Mouse (Mus musculus): ENCODE measurements around the gene Rbm5. TPM values are rescaled to one million over a fixed set of nuclear protein-coding genes. Genes with fewer than 3 reads are reported as not detected.

Rbm5 gene
- polyA plus RNA-seq, 1 experiment from 2014 or later: 187 TPM

DNA sequence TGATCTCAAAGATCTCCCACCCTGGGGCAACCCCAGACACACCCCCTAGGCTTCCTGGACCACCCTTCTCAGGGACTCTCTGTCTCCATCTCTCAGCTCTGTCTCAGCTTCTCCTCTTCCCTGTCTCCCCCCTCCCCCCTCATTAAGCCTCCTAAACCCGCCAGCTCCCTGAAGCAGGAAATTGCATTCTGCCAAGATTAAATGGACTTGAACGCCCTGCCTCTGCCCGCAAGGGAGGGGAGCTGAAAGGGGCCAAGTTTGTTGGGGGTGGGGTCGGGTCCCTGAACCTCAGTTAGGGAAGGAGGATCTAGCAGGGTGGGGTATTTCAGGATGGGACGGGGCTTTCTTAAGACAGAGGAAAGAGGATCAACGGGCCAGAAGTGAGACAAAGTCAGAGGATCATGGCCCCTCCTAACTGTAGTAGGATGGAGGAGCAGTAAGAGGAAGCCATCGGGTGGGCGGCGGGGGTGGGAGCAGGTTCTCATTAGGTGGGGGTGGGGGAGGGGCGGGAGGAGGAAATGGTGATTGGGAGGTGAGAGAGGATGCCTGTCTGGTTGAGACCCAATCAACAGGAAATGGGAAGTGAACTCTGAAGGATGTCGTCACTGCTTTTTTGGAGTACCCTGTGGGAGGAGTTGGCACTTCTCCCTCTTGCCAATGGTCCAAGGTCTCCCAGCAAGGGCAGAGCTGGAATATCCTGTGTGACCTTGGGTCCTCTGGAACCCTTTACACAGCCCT is 46.8 kb downstream of the Rbm5 start:
- no peaks in the 10 kb centered on the region for H3K9me3 ChIP-seq (replicated peaks; ENCODE audit: control insufficient read depth, low read length)
- H3K4me3 ChIP-seq (replicated peaks; ENCODE audit: low read length): peak overlapping the region; percentile 11; the same call in 1 of the 2 replicates
- H3K4me2 ChIP-seq (ENCODE audit: low read depth, low read length): peak overlapping the region; percentile 53
- 2% methylated on average over 11 of the region's 11 CpGs for WGBS
- H3K4me1 ChIP-seq (ENCODE audit: control insufficient read depth, insufficient read depth, low read length): peaks cover 45% of the 10 kb centered on the region
- peak overlapping the region; percentile 62 for H3K9ac ChIP-seq (ENCODE audit: low read length)
- H3K27me3 ChIP-seq (ENCODE audit: control insufficient read depth, insufficient read depth, low read length): no peaks in the 10 kb centered on the region
- ATAC-seq (ENCODE audit: insufficient read depth, low FRiP score): peak; percentile 41
- peak overlapping the region; percentile 84 for H3K27ac ChIP-seq (ENCODE audit: low read length)
- H3K36me3 ChIP-seq (ENCODE audit: control insufficient read depth, insufficient read depth, low read length): no peaks in the 10 kb centered on the region

DNA sequence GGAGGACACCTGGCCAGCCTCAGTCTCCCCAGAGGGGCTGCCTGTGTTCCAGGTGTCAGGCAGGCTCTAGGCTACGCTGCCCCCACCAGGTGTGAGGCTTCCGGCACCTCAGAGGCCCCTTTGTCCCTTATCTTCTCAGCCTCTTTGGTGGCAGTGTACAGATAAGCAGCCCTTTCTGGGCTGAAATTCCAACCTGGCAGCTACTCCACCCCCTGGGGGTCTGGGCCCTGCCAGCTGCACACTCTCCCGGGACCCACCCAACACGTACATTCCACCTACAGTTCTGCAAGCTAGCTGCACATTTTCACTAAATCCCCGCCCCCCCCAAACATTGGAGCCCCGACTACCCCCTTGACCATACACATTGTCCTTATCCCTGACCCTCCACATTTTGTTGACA is 47.5 kb downstream of the Rbm5 start:
- H3K4me2 ChIP-seq (ENCODE audit: low read depth, low read length): peak overlapping the region; percentile 53; the same call in 1 of the 2 replicates
- peaks cover 45% of the 10 kb centered on the region for H3K4me1 ChIP-seq (ENCODE audit: control insufficient read depth, insufficient read depth, low read length)

DNA sequence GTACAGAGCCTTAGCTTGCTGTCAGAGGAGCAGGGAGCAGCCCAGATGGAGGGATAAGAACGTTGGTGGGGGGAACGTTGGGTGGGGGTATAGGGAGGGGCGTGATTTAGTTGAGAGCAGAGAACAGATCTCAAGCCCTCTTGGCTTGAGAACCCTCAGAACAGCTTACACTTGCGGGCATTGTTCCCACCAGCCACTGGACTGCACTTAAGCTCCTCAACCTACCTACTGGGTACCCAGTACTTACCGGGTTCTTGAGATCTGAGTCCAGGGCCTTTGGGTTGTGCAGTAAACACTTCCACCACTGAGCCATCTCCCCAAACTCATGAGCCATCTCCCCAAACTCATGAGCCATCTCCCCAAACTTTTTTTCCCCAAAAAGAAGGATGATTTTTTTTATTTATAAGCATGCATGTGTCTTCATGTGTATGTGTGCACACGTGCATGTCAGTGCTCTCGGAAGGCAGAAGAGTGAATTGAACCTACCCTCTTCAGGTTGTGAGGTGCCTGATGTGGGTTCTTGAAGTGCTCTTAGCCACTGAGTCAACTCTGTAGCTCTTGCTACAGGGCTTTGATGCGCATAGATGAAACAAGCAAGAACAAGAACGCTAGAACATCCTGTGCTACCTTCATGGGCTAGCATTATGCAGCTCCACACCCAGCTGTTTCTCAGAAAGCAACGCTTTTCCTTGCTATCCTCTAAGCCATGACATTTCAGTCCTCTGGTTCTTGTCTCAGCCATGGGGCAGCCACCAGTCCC is 51.8 kb downstream of the Rbm5 start:
- peak overlapping the region; percentile 19; the same call in 1 of the 2 replicates for H3K27ac ChIP-seq (ENCODE audit: low read length)
- H3K27me3 ChIP-seq (ENCODE audit: control insufficient read depth, insufficient read depth, low read length): no peaks in the 10 kb centered on the region
- H3K9me3 ChIP-seq (replicated peaks; ENCODE audit: control insufficient read depth, low read length): no peaks in the 10 kb centered on the region
- WGBS: 73% methylated on average over 10 of the region's 10 CpGs
- H3K36me3 ChIP-seq (ENCODE audit: control insufficient read depth, insufficient read depth, low read length): no peaks in the 10 kb centered on the region
- H3K4me3 ChIP-seq (replicated peaks; ENCODE audit: low read length): no peak overlapping the region
- no peak overlapping the region for H3K9ac ChIP-seq (ENCODE audit: low read length)
- H3K4me1 ChIP-seq (ENCODE audit: control insufficient read depth, insufficient read depth, low read length): peaks cover 55% of the 10 kb centered on the region
- ATAC-seq (ENCODE audit: insufficient read depth, low FRiP score): no peak
- H3K4me2 ChIP-seq (ENCODE audit: low read depth, low read length): no peak overlapping the region

More for the DNA sequence above, 47.5 kb downstream of the Rbm5 start:
- H3K36me3 ChIP-seq (ENCODE audit: control insufficient read depth, insufficient read depth, low read length): no peaks in the 10 kb centered on the region
- H3K4me3 ChIP-seq (replicated peaks; ENCODE audit: low read length): no peak overlapping the region
- peak overlapping the region; percentile 84 for H3K27ac ChIP-seq (ENCODE audit: low read length)
- H3K9me3 ChIP-seq (replicated peaks; ENCODE audit: control insufficient read depth, low read length): no peaks in the 10 kb centered on the region
- no peaks in the 10 kb centered on the region for H3K27me3 ChIP-seq (ENCODE audit: control insufficient read depth, insufficient read depth, low read length)
- WGBS: 30% methylated on average over 6 of the region's 6 CpGs
- peak; percentile 81 for ATAC-seq (ENCODE audit: insufficient read depth, low FRiP score)
- H3K9ac ChIP-seq (ENCODE audit: low read length): peak overlapping the region; percentile 62

DNA sequence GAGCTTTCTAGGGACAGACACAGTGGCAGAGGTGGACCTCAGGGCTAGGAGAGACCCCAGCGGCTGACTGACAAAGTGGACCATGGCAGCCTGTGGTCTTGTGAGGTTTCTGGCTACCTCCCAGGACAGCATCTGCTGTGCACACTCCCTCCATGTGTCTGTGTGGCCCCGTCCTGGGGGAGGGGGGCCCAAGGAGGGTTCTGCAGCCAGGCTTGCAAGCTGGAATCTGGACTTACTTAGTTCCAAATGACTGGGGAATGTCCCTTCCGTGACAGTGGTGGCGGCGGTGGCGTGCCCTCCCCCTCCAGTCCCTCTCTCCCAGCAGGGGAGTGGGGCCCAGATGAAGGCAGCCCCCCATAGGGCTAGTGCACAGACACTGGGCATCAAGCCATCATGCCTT is 53.8 kb downstream of the Rbm5 start:
- peaks cover 45% of the 10 kb centered on the region for H3K4me1 ChIP-seq (ENCODE audit: control insufficient read depth, insufficient read depth, low read length)
- ATAC-seq (ENCODE audit: insufficient read depth, low FRiP score): peak; percentile 27; the same call in 1 of the 2 replicates
- no peak overlapping the region for H3K4me3 ChIP-seq (replicated peaks; ENCODE audit: low read length)
- no peak overlapping the region for H3K4me2 ChIP-seq (ENCODE audit: low read depth, low read length)
- peak overlapping the region; percentile 19; the same call in 1 of the 2 replicates for H3K9ac ChIP-seq (ENCODE audit: low read length)
- H3K27ac ChIP-seq (ENCODE audit: low read length): peak overlapping the region; percentile 64
- H3K36me3 ChIP-seq (ENCODE audit: control insufficient read depth, insufficient read depth, low read length): no peaks in the 10 kb centered on the region
- no peaks in the 10 kb centered on the region for H3K9me3 ChIP-seq (replicated peaks; ENCODE audit: control insufficient read depth, low read length)
- no peaks in the 10 kb centered on the region for H3K27me3 ChIP-seq (ENCODE audit: control insufficient read depth, insufficient read depth, low read length)
- 40% methylated on average over 6 of the region's 6 CpGs for WGBS

DNA sequence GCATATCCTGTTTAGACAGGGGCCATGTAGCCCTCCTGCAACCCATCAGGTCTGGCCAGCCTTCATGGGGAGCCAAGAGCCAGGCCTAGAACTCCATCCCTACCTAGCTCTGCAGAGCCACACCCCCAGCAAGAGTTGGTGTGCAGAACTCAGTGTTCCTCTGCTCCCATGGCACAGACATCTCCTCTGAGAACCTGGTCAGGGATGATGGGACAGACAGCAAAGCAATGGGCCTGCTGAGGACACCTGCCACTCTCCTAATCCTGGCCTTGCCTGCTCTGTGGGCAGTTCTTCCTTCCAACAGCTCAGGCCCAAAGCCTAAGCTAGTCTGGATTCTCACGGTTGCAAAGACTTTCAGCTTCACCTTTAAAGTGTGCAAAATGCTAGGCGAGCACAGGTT is 55.2 kb downstream of the Rbm5 start:
- Histone ChIP-seq H3K9me3 (replicated peaks; ENCODE audit: control insufficient read depth, low read length) (no peaks in the 10 kb centered on the region), H3K27ac (ENCODE audit: low read length) (no peak overlapping the region; the same call in 1 of the 2 replicates), H3K36me3 (ENCODE audit: control insufficient read depth, insufficient read depth, low read length) (no peaks in the 10 kb centered on the region), H3K9ac (ENCODE audit: low read length) (no peak overlapping the region), H3K27me3 (ENCODE audit: control insufficient read depth, insufficient read depth, low read length) (no peaks in the 10 kb centered on the region), H3K4me1 (ENCODE audit: control insufficient read depth, insufficient read depth, low read length) (peaks cover 46% of the 10 kb centered on the region), H3K4me3 (replicated peaks; ENCODE audit: low read length) (no peak overlapping the region), H3K4me2 (ENCODE audit: low read depth, low read length) (no peak overlapping the region)
- WGBS: 80% methylated on average over 2 of the region's 2 CpGs
- no peak for ATAC-seq (ENCODE audit: insufficient read depth, low FRiP score)

DNA sequence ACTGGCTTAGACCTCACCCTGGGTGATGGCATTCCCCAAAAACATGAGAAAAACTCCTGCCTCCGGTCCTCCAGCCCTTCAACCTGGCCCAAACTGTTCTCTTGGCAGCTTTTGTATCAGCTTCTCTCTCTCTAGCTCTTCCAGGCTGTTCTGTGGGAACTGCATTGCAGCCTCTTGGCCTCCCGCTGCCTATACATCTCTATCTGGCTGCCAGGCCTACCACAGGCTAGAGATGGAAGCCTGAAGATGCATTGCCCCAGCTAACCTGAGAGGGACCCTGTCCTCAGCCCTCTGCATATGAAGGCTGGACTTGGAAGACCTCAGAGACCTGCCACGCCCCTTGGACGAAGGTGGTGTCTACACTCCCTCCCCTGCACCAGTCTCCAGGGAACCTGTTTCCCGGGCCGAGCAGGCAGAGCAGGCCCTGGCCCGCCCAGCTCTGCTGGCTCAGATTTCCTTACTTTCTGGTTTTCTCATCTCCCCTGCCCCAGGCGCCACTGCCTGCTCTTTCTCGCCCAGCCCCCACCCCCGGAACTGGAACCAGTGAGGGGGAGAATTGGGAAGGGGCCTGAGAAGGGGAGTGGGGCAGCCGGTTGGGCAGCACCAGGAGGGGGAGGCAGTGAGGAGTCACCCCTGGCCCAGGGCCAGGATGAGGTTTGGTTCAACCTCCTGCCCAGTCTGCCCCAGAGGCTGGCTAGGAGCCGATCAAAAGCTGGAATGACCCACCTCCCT is 56.4 kb downstream of the Rbm5 start:
- peak overlapping the region; percentile 20 for H3K4me2 ChIP-seq (ENCODE audit: low read depth, low read length)
- H3K27ac ChIP-seq (ENCODE audit: low read length): peak overlapping the region; percentile 94
- peak; percentile 52 for ATAC-seq (ENCODE audit: insufficient read depth, low FRiP score)
- no peaks in the 10 kb centered on the region for H3K27me3 ChIP-seq (ENCODE audit: control insufficient read depth, insufficient read depth, low read length)
- no peak overlapping the region for H3K4me3 ChIP-seq (replicated peaks; ENCODE audit: low read length)
- WGBS: 14% methylated on average over 12 of the region's 12 CpGs
- H3K36me3 ChIP-seq (ENCODE audit: control insufficient read depth, insufficient read depth, low read length): no peaks in the 10 kb centered on the region
- H3K9me3 ChIP-seq (replicated peaks; ENCODE audit: control insufficient read depth, low read length): no peaks in the 10 kb centered on the region
- H3K9ac ChIP-seq (ENCODE audit: low read length): peak overlapping the region; percentile 54
- peaks cover 53% of the 10 kb centered on the region for H3K4me1 ChIP-seq (ENCODE audit: control insufficient read depth, insufficient read depth, low read length)

DNA sequence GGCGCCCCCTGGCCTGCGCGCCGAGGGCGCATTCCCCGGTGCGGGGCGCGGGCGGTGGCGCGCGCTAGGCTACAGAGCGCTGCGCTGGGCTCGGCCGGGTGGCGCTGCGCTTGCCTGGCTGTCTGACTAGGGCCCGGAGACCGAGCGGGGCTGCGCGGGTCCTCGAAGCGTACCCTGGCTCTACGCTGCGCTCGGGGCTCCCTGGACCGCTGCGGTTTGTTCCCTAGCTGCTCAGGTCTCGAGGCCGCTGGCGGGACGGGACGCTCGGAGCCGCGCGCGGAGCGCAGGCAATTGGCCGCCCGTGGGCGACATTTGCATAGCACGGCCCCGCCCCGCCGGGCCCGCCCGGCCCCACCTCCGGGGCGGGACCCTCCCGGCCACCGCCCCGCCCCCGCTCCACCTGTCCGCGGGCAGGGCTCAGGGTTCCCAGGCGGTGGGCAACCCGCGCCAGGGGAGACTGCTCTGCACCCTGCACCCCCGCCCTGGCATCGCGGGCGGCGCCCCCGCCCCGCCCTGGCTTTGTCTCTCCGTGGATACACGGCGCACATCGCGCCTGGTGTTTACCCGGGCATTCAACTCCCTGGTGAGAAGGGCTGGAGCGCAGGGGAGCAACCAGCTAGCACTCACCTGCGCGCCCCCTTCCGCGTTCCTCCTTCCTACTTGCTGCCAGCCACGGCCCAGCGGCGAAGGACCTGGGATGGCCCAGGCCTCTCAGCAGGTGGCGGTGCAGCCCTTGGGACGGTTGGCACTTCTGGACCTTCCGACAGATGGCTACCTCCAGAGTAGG is 60.9 kb downstream of the Rbm5 start, which contains the start of gene Sema3f:
TSS of gene Sema3f (minus strand) at position 779 of the 787 bp plus-strand sequence.
- peaks cover 56% of the 10 kb centered on the region for H3K4me1 ChIP-seq (ENCODE audit: control insufficient read depth, insufficient read depth, low read length)

DNA sequence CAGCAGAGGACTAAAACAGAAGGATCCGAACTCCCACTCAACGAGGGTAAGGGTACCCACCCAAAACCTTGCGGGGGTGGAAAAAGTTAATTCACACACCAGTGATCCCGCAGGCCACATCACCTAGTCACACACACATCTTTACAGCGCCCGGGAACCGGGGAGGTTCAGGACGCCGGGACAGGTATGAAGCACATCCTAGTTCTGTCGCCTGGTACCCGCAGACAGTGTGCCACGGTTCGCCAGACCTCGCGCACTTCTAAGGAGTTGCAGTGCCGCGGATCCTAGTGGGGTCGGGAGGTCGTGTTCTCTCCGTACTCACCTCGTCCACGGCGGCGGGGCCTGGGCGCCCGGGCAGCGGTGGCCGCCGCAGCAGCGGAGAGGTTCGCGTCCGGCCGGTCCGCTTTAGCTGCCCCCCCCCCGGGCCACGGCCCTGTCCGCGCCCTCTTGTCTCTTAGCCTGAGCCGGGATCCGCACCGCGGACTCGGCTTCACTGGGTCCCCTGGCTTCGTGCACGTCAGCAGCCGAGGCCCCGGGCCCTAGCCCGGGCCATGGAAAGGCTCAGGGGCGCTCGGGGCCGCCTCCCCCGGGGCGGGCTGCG is 61.6 kb downstream of the Rbm5 start:
- Histone ChIP-seq H3K27me3 (ENCODE audit: control insufficient read depth, insufficient read depth, low read length) (no peaks in the 10 kb centered on the region), H3K4me1 (ENCODE audit: control insufficient read depth, insufficient read depth, low read length) (peaks cover 55% of the 10 kb centered on the region), H3K36me3 (ENCODE audit: control insufficient read depth, insufficient read depth, low read length) (no peaks in the 10 kb centered on the region), H3K4me3 (replicated peaks; ENCODE audit: low read length) (peak overlapping the region; percentile 79), H3K9me3 (replicated peaks; ENCODE audit: control insufficient read depth, low read length) (no peaks in the 10 kb centered on the region), H3K9ac (ENCODE audit: low read length) (peak overlapping the region; percentile 97), H3K4me2 (ENCODE audit: low read depth, low read length) (peak overlapping the region; percentile 90), H3K27ac (ENCODE audit: low read length) (peak overlapping the region; percentile 95)
- under 1% methylated on average over 55 of the region's 55 CpGs for WGBS
- no peak; the same call in 1 of the 2 replicates for ATAC-seq (ENCODE audit: insufficient read depth, low FRiP score)

More for the DNA sequence above, 60.9 kb downstream of the Rbm5 start, which contains the start of gene Sema3f:
- H3K9ac ChIP-seq (ENCODE audit: low read length): peak within 1 kb of the TSS; percentile 97
- no peaks in the 10 kb centered on the region for H3K9me3 ChIP-seq (replicated peaks; ENCODE audit: control insufficient read depth, low read length)
- peak within 1 kb of the TSS; percentile 90 for H3K4me2 ChIP-seq (ENCODE audit: low read depth, low read length)
- 1% methylated on average over 81 of the region's 86 CpGs for WGBS
- H3K27me3 ChIP-seq (ENCODE audit: control insufficient read depth, insufficient read depth, low read length): no peaks in the 10 kb centered on the region
- peak within 1 kb of the TSS; percentile 79 for H3K4me3 ChIP-seq (replicated peaks; ENCODE audit: low read length)
- ATAC-seq (ENCODE audit: insufficient read depth, low FRiP score): peak; percentile 86
- peak within 1 kb of the TSS; percentile 95 for H3K27ac ChIP-seq (ENCODE audit: low read length)
- no peaks in the 10 kb centered on the region for H3K36me3 ChIP-seq (ENCODE audit: control insufficient read depth, insufficient read depth, low read length)

Measured in stomach, embryonic 16.5 days (tissue).